Mouse (Mus musculus) stomach, embryonic 15.5 days (tissue): ENCODE data around the gene Fgf16. TPM values are rescaled to one million over a fixed set of nuclear protein-coding genes. Genes with fewer than 3 reads are reported as not detected.
A peak's percentile ranks its signal among the peaks of the same experiment; 100 is the strongest.

Experiments
- ATAC-seq: fragments of 200-750 bp; cut with Nextera tagmentation; 2 replicates; pipeline ENCODE4 v1.8.0; 2017; ENCODE audit warnings: low read depth, moderate number of reproducible peaks, moderate TSS enrichment; ENCODE audit not compliant: insufficient read depth, low FRiP score
- H3K27ac ChIP-seq: fragments of 300-500 bp; sonication (generic); 2 replicates; pipeline ENCODE4 v1.5.1; 2015; ENCODE audit warnings: mild to moderate bottlenecking, inconsistent platforms
- H3K27me3 ChIP-seq: fragments of 300-500 bp; sonication (generic); replicated peaks from 2 replicates; pipeline ENCODE4 v1.6.1; 2015; ENCODE audit warnings: inconsistent platforms
- H3K36me3 ChIP-seq: fragments of 300-500 bp; sonication (generic); 2 replicates; pipeline ENCODE4 v1.6.1; 2015; ENCODE audit warnings: inconsistent platforms
- H3K4me1 ChIP-seq: fragments of 300-500 bp; sonication (generic); 2 replicates; pipeline ENCODE4 v1.6.1; 2015; ENCODE audit warnings: inconsistent platforms
- H3K4me2 ChIP-seq: fragments of 300-500 bp; sonication (generic); 2 replicates; pipeline ENCODE4 v1.6.1; 2015; ENCODE audit warnings: mild to moderate bottlenecking, inconsistent platforms
- H3K4me3 ChIP-seq: fragments of 300-500 bp; sonication (generic); replicated peaks from 2 replicates; pipeline ENCODE4 v1.5.1; 2015; ENCODE audit warnings: inconsistent platforms
- H3K9ac ChIP-seq: fragments of 300-500 bp; sonication (generic); 2 replicates; pipeline ENCODE4 v1.6.1; 2015; ENCODE audit warnings: inconsistent platforms
- H3K9me3 ChIP-seq: fragments of 300-500 bp; sonication (generic); 2 replicates; pipeline ENCODE4 v1.6.1; 2016; ENCODE audit warnings: inconsistent platforms
- WGBS: fragments of 180-500 bp; shearing (Covaris S2); methylation state at CpG from one replicate; pipeline ENCODE4 v1.1.7; 2015; 5-methylcytosine and 5-hydroxymethylcytosine counted together
- polyA plus RNA-seq: library from polyadenylated mRNA; unstranded; fragments of >200 nt; fragmentation: Nextera tagmentation; extraction: Ambion mirVana; gene quantifications from 2 replicates; pipeline ENCODE4 v1.2.1, GENCODE M21; 2015

Gene Fgf16
- polyA plus RNA-seq, 1 experiment from 2014 or later, result 1.1 TPM

GRCm38 (mm10) chrX:105767932-105768331 is 3.9 kb downstream of the Fgf16 start:
- H3K4me2 ChIP-seq, result no peak overlapping the region
- no peak for ATAC-seq
- H3K4me1 ChIP-seq, result no peaks in the 10 kb centered on the region
- WGBS, result 69% methylated on average over 3 of the region's 3 CpGs
- no peaks in the 10 kb centered on the region for H3K36me3 ChIP-seq
- no peak overlapping the region for H3K27ac ChIP-seq
- H3K9ac ChIP-seq, result no peak overlapping the region
- no peak overlapping the region for H3K4me3 ChIP-seq
- H3K9me3 ChIP-seq, result no peaks in the 10 kb centered on the region
- peaks cover 29% of the 10 kb centered on the region for H3K27me3 ChIP-seq

GRCm38 (mm10) chrX:105773281-105773680 is 9.2 kb downstream of the Fgf16 start:
- no peak for ATAC-seq
- Histone ChIP-seq H3K27ac (no peak overlapping the region), H3K4me2 (no peak overlapping the region), H3K9ac (no peak overlapping the region), H3K4me3 (no peak overlapping the region), H3K4me1 (no peaks in the 10 kb centered on the region), H3K9me3 (no peaks in the 10 kb centered on the region), H3K27me3 (0 out of 2 replicates have a peak, but pooled peaks cover 4% of the 10 kb centered on the region), H3K36me3 (no peaks in the 10 kb centered on the region)
- 88% methylated on average over 5 of the region's 5 CpGs for WGBS

- peak; percentile 58; the same call in 1 of the 2 replicates for ATAC-seq
- no peaks in the 10 kb centered on the region for H3K9me3 ChIP-seq
- no peaks in the 10 kb centered on the region for H3K27me3 ChIP-seq
- peak overlapping the region; percentile 7; the same call in 1 of the 2 replicates for H3K27ac ChIP-seq
- no peaks in the 10 kb centered on the region for H3K36me3 ChIP-seq
- no peaks in the 10 kb centered on the region for H3K4me1 ChIP-seq
- no peak overlapping the region for H3K4me2 ChIP-seq
- H3K9ac ChIP-seq, result no peak overlapping the region
- H3K4me3 ChIP-seq, result no peak overlapping the region
- WGBS, result 49% methylated on average over 8 of the region's 8 CpGs
Measured at GRCm38 (mm10) chrX:105794806-105795403, 30.8 kb downstream of the Fgf16 start.

GRCm38 (mm10) chrX:105824462-105824861 is 60.4 kb downstream of the Fgf16 start:
- Histone ChIP-seq H3K27me3 (no peaks in the 10 kb centered on the region), H3K4me3 (no peak overlapping the region), H3K36me3 (0 out of 2 replicates have a peak, but pooled peaks cover 2% of the 10 kb centered on the region), H3K4me2 (no peak overlapping the region), H3K9me3 (no peaks in the 10 kb centered on the region), H3K9ac (no peak overlapping the region), H3K27ac (no peak overlapping the region), H3K4me1 (no peaks in the 10 kb centered on the region)
- no peak for ATAC-seq
- WGBS, result 85% methylated on average over 5 of the region's 5 CpGs

Other genes starting within 250 kb of the Fgf16 start
- gene Atrx, start 165.1 kb downstream of the Fgf16 start, polyA plus RNA-seq, result 160 and 170 TPM in 2 replicates
- 74.3 and 79.6 TPM in 2 replicates for gene Magt1, start 247.6 kb downstream of the Fgf16 start, polyA plus RNA-seq